Mouse (Mus musculus) gastrocnemius, postnatal 10 days (tissue): ENCODE data around the gene Clec2i. TPM values are rescaled to one million over a fixed set of nuclear protein-coding genes. Genes with fewer than 3 reads are reported as not detected.

Experiments
- microRNA-seq, 2 experiments: library from miRNA; unstranded; fragments of <30 nt; microRNA quantifications; one replicate each; pipeline ENCODE4 v1.2.0; 2021
- total RNA-seq, 2 experiments: library from RNA; stranded (reverse); gene quantifications; 2 replicates each; pipeline ENCODE4 v1.2.3; 2021

Clec2i gene
- total RNA-seq, 2 experiments from 2014 or later: 0.16 TPM; not detected in 1

Small RNA genes within 50 kb of the gene (microRNA-seq; reads per million reads assigned to microRNA genes)
- 0 reads per million in 2 experiments for gene Gm27336

Other genes with a start within 250 kb of the Clec2i start
- not detected for gene Clec2h, start 225.2 kb upstream of the Clec2i start, total RNA-seq
- gene Klrb1, start 164.5 kb upstream of the Clec2i start, total RNA-seq: not detected
- gene Klrb1c, start 98.4 kb upstream of the Clec2i start, total RNA-seq: under 1 TPM in 1 of 2 experiments, not detected in 1; 0.14 TPM
- gene Gm44511, start 61.3 kb upstream of the Clec2i start, total RNA-seq: not detected
- not detected for gene Klrb1b, start 61.3 kb upstream of the Clec2i start, total RNA-seq
- gene BC035044, start 3.5 kb downstream of the Clec2i start, total RNA-seq: under 1 TPM; 0.14 to 0.54 TPM
- gene Clec2g, start 46.8 kb downstream of the Clec2i start, total RNA-seq: 1 to 10 TPM; 2.2 to 3.1 TPM
- gene Klrb1f, start 158.3 kb downstream of the Clec2i start, total RNA-seq: not detected
- gene Clec2e, start 213.3 kb downstream of the Clec2i start, total RNA-seq: under 1 TPM; 0.47 to 0.92 TPM